Mouse (Mus musculus) stomach, embryonic 14.5 days (tissue): ENCODE data around the gene Celf5. TPM values are rescaled to one million over a fixed set of nuclear protein-coding genes. Genes with fewer than 3 reads are reported as not detected.

ENCODE experiments used
- ATAC-seq: fragments of 200-750 bp; cut with Nextera tagmentation; 2 replicates; pipeline ENCODE4 v1.8.0; 2017; ENCODE audit warnings: low read depth, moderate TSS enrichment; ENCODE audit not compliant: insufficient number of reproducible peaks, insufficient read depth, low FRiP score
- H3K27ac ChIP-seq: fragments of 300-500 bp; sonication (generic); 2 replicates; pipeline ENCODE4 v1.5.1; 2014; ENCODE audit warnings: mild to moderate bottlenecking, low read length, moderate library complexity, mixed read lengths
- H3K27me3 ChIP-seq: fragments of 300-500 bp; sonication (generic); 2 replicates; pipeline ENCODE4 v1.6.1; 2014; ENCODE audit warnings: low read length, control low read depth, mixed read lengths; ENCODE audit not compliant: control insufficient read depth, insufficient read depth
- H3K36me3 ChIP-seq: fragments of 300-500 bp; sonication (generic); 2 replicates; pipeline ENCODE4 v1.6.1; 2014; ENCODE audit warnings: mild to moderate bottlenecking, control low read depth, low read length, moderate library complexity, mixed read lengths; ENCODE audit not compliant: control insufficient read depth, insufficient read depth
- H3K4me1 ChIP-seq: fragments of 300-500 bp; sonication (generic); 2 replicates; pipeline ENCODE4 v1.6.1; 2014; ENCODE audit warnings: low read length, control low read depth, mixed read lengths; ENCODE audit not compliant: control insufficient read depth, insufficient read depth
- H3K4me2 ChIP-seq: fragments of 300-500 bp; sonication (generic); replicated peaks from 2 replicates; pipeline ENCODE4 v1.6.1; 2014; ENCODE audit warnings: low read depth, low read length, control low read depth
- H3K4me3 ChIP-seq: fragments of 300-500 bp; sonication (generic); 2 replicates; pipeline ENCODE4 v1.5.1; 2014; ENCODE audit warnings: low read depth, low read length, control low read depth
- H3K9ac ChIP-seq: fragments of 300-500 bp; sonication (generic); replicated peaks from 2 replicates; pipeline ENCODE4 v1.6.1; 2014; ENCODE audit warnings: low read depth, mild to moderate bottlenecking, control low read depth, low read length, moderate library complexity, mixed read lengths
- H3K9me3 ChIP-seq: fragments of 300-500 bp; sonication (generic); 2 replicates; pipeline ENCODE4 v1.6.1; 2016; ENCODE audit warnings: low read depth, low read length, control low read depth; ENCODE audit not compliant: control insufficient read depth
- WGBS: fragments of 180-500 bp; shearing (Covaris S2); extraction: QIAGEN DNeasy Blood & Tissue Kit; methylation state at CpG from one replicate; pipeline ENCODE4 v1.1.7; 2014; 5-methylcytosine and 5-hydroxymethylcytosine counted together
- polyA plus RNA-seq: library from polyadenylated mRNA; unstranded; fragments of >200 nt; fragmentation: Nextera tagmentation; extraction: Ambion mirVana; gene quantifications from 2 replicates; pipeline ENCODE4 v1.2.1, GENCODE M21; 2014

Gene Celf5
- polyA plus RNA-seq, 1 experiment from 2014 or later, result 1.7 TPM

GRCm38 (mm10) chr10:81463531-81463930 lies 19.0 kb downstream of the Celf5 start:
- H3K9ac ChIP-seq, result no peak overlapping the region
- no peaks in the 10 kb centered on the region for H3K9me3 ChIP-seq
- H3K4me1 ChIP-seq, result 0 out of 2 replicates have a peak, but pooled peaks cover 2% of the 10 kb centered on the region
- no peaks in the 10 kb centered on the region for H3K36me3 ChIP-seq
- WGBS, result 60% methylated on average over 4 of the region's 4 CpGs
- ATAC-seq, result no peak
- no peak overlapping the region for H3K4me3 ChIP-seq
- no peak overlapping the region for H3K27ac ChIP-seq
- H3K27me3 ChIP-seq, result peaks cover 41% of the 10 kb centered on the region
- H3K4me2 ChIP-seq, result no peak overlapping the region

GRCm38 (mm10) chr10:81462917-81463316 lies 19.6 kb downstream of the Celf5 start:
- no peak overlapping the region for H3K27ac ChIP-seq
- H3K36me3 ChIP-seq, result no peaks in the 10 kb centered on the region
- H3K4me3 ChIP-seq, result no peak overlapping the region
- peaks cover 44% of the 10 kb centered on the region for H3K27me3 ChIP-seq
- no peak overlapping the region for H3K9ac ChIP-seq
- no peak overlapping the region for H3K4me2 ChIP-seq
- WGBS, result 70% methylated on average over 7 of the region's 7 CpGs
- ATAC-seq, result no peak
- H3K9me3 ChIP-seq, result no peaks in the 10 kb centered on the region
- 0 out of 2 replicates have a peak, but pooled peaks cover 2% of the 10 kb centered on the region for H3K4me1 ChIP-seq

GRCm38 (mm10) chr10:81462415-81462804 lies 20.1 kb downstream of the Celf5 start:
- H3K36me3 ChIP-seq, result no peaks in the 10 kb centered on the region
- no peak overlapping the region for H3K4me2 ChIP-seq
- H3K4me3 ChIP-seq, result no peak overlapping the region
- no peaks in the 10 kb centered on the region for H3K9me3 ChIP-seq
- H3K9ac ChIP-seq, result no peak overlapping the region
- 43% methylated on average over 7 of the region's 7 CpGs for WGBS
- H3K27me3 ChIP-seq, result peaks cover 46% of the 10 kb centered on the region
- no peak overlapping the region for H3K27ac ChIP-seq
- H3K4me1 ChIP-seq, result 0 out of 2 replicates have a peak, but pooled peaks cover 2% of the 10 kb centered on the region
- ATAC-seq, result no peak

- Histone ChIP-seq H3K27me3 (peaks cover 47% of the 10 kb centered on the region), H3K9ac (no peak overlapping the region), H3K36me3 (no peaks in the 10 kb centered on the region), H3K9me3 (no peaks in the 10 kb centered on the region), H3K4me2 (0 out of 2 replicates have a peak overlapping the region, but pooled peaks have one; percentile 5), H3K4me3 (no peak overlapping the region), H3K4me1 (0 out of 2 replicates have a peak, but pooled peaks cover 2% of the 10 kb centered on the region), H3K27ac (no peak overlapping the region)
- no peak for ATAC-seq
- 5% methylated on average over 16 of the region's 16 CpGs for WGBS
These were observed 20.7 kb downstream of the Celf5 start for GRCm38 (mm10) chr10:81461673-81462414.

- no peaks in the 10 kb centered on the region for H3K36me3 ChIP-seq
- 38% methylated on average over 11 of the region's 11 CpGs for WGBS
- H3K4me2 ChIP-seq, result no peak overlapping the region
- no peak for ATAC-seq
- H3K4me3 ChIP-seq, result no peak overlapping the region
- H3K9ac ChIP-seq, result no peak overlapping the region
- H3K27ac ChIP-seq, result no peak overlapping the region
- 0 out of 2 replicates have a peak, but pooled peaks cover 2% of the 10 kb centered on the region for H3K4me1 ChIP-seq
- no peaks in the 10 kb centered on the region for H3K9me3 ChIP-seq
- H3K27me3 ChIP-seq, result peaks cover 52% of the 10 kb centered on the region
These were observed 21.6 kb downstream of the Celf5 start for GRCm38 (mm10) chr10:81460951-81461350.

GRCm38 (mm10) chr10:81460471-81460870 lies 22.0 kb downstream of the Celf5 start:
- no peak overlapping the region for H3K27ac ChIP-seq
- no peaks in the 10 kb centered on the region for H3K9me3 ChIP-seq
- no peak overlapping the region for H3K4me3 ChIP-seq
- H3K36me3 ChIP-seq, result no peaks in the 10 kb centered on the region
- H3K9ac ChIP-seq, result no peak overlapping the region
- ATAC-seq, result no peak
- H3K27me3 ChIP-seq, result peaks cover 52% of the 10 kb centered on the region
- 0 out of 2 replicates have a peak, but pooled peaks cover 2% of the 10 kb centered on the region for H3K4me1 ChIP-seq
- H3K4me2 ChIP-seq, result no peak overlapping the region
- 29% methylated on average over 20 of the region's 20 CpGs for WGBS

- no peak overlapping the region for H3K9ac ChIP-seq
- peaks cover 50% of the 10 kb centered on the region for H3K27me3 ChIP-seq
- H3K36me3 ChIP-seq, result no peaks in the 10 kb centered on the region
- H3K27ac ChIP-seq, result no peak overlapping the region
- H3K9me3 ChIP-seq, result no peaks in the 10 kb centered on the region
- WGBS, result 68% methylated on average over 21 of the region's 21 CpGs
- ATAC-seq, result no peak
- no peak overlapping the region for H3K4me2 ChIP-seq
- no peaks in the 10 kb centered on the region for H3K4me1 ChIP-seq
- H3K4me3 ChIP-seq, result no peak overlapping the region
These were observed 23.1 kb downstream of the Celf5 start for GRCm38 (mm10) chr10:81459399-81459798.

GRCm38 (mm10) chr10:81458267-81458666 lies 24.2 kb downstream of the Celf5 start:
- H3K4me2 ChIP-seq, result no peak overlapping the region
- peaks cover 44% of the 10 kb centered on the region for H3K27me3 ChIP-seq
- H3K9me3 ChIP-seq, result no peaks in the 10 kb centered on the region
- H3K27ac ChIP-seq, result no peak overlapping the region
- H3K36me3 ChIP-seq, result no peaks in the 10 kb centered on the region
- WGBS, result 86% methylated on average over 6 of the region's 6 CpGs
- H3K9ac ChIP-seq, result no peak overlapping the region
- H3K4me1 ChIP-seq, result no peaks in the 10 kb centered on the region
- ATAC-seq, result no peak
- H3K4me3 ChIP-seq, result no peak overlapping the region
